Mouse (Mus musculus): ENCODE data around the gene Olfr700.

GRCm38 (mm10) chr7:106815775-106816174 is 7.1 kb upstream of the Olfr700 start:
- 0 out of 2 replicates have a peak, but pooled peaks have one; percentile 27 for TF ChIP-seq CTCF (IDR thresholded peaks at IDR 0.05; ENCODE audit: low read depth, low read length)
- no peak for TF ChIP-seq GATA2 (IDR thresholded peaks at IDR 0.05; ENCODE audit: borderline replicate concordance, low read depth, low read length)
- TF ChIP-seq TAL1 (conservative IDR thresholded peaks at IDR 0.05; ENCODE audit: low read depth, low read length) = no peak
